Mouse (Mus musculus): ENCODE results near the gene Macc1. TPM values are rescaled to one million over a fixed set of nuclear protein-coding genes. Genes with fewer than 3 reads are reported as not detected.
"Not testable (repeated sequence)": the region's sequence is repeated elsewhere in the genome, so short reads cannot be mapped to it uniquely, and the experiment has no call there.

Macc1 gene
- polyA plus RNA-seq, 1 experiment from 2014 or later: 0.43 TPM

GRCm38 (mm10) chr12:119333376-119333775 is 19.3 kb downstream of the Macc1 start:
- H3K9me3 ChIP-seq (ENCODE audit: control insufficient read depth): no peaks in the 10 kb centered on the region
- no peak for ATAC-seq
- no peaks in the 10 kb centered on the region for H3K36me3 ChIP-seq (ENCODE audit: control insufficient read depth, insufficient read depth)
- TF ChIP-seq CTCF (IDR thresholded peaks at IDR 0.05; ENCODE audit: low read depth): no peak
- H3K9ac ChIP-seq (ENCODE audit: low read depth, low read length): no peak overlapping the region
- no peak overlapping the region for H3K4me2 ChIP-seq (replicated peaks; ENCODE audit: low read depth)
- no peak overlapping the region for H3K27ac ChIP-seq (ENCODE audit: low read depth, low read length)
- no peaks in the 10 kb centered on the region for H3K4me1 ChIP-seq (replicated peaks; ENCODE audit: control insufficient read depth, insufficient read depth, low read length)
- no peak overlapping the region for H3K4me3 ChIP-seq (ENCODE audit: low read depth, low read length)
- H3K27me3 ChIP-seq (replicated peaks; ENCODE audit: control insufficient read depth, insufficient read depth, low read length): no peaks in the 10 kb centered on the region

GRCm38 (mm10) chr12:119352579-119352978 is 38.5 kb downstream of the Macc1 start:
- not testable (repeated sequence) for H3K4me1 ChIP-seq (replicated peaks; ENCODE audit: control insufficient read depth, insufficient read depth, low read length); H3K9ac ChIP-seq (ENCODE audit: low read depth, low read length); H3K27me3 ChIP-seq (replicated peaks; ENCODE audit: control insufficient read depth, insufficient read depth, low read length); H3K27ac ChIP-seq (ENCODE audit: low read depth, low read length); H3K36me3 ChIP-seq (ENCODE audit: control insufficient read depth, insufficient read depth); H3K4me3 ChIP-seq (ENCODE audit: low read depth, low read length); ATAC-seq; H3K9me3 ChIP-seq (ENCODE audit: control insufficient read depth); H3K4me2 ChIP-seq (replicated peaks; ENCODE audit: low read depth)
- 32% methylated on average over 16 of the region's 16 CpGs for WGBS

GRCm38 (mm10) chr12:119357418-119358241 is 43.6 kb downstream of the Macc1 start:
- TF ChIP-seq CTCF (IDR thresholded peaks at IDR 0.05; ENCODE audit: low read depth): no peak
- H3K36me3 ChIP-seq (ENCODE audit: control insufficient read depth, insufficient read depth): no peaks in the 10 kb centered on the region
- H3K4me3 ChIP-seq (ENCODE audit: low read depth, low read length): no peak overlapping the region
- no peak overlapping the region for H3K4me2 ChIP-seq (replicated peaks; ENCODE audit: low read depth)
- no peaks in the 10 kb centered on the region for H3K9me3 ChIP-seq (ENCODE audit: control insufficient read depth)
- ATAC-seq: no peak
- H3K27ac ChIP-seq (ENCODE audit: low read depth, low read length): no peak overlapping the region
- 70% methylated on average over 7 of the region's 7 CpGs for WGBS
- no peaks in the 10 kb centered on the region for H3K27me3 ChIP-seq (replicated peaks; ENCODE audit: control insufficient read depth, insufficient read depth, low read length)
- H3K9ac ChIP-seq (ENCODE audit: low read depth, low read length): no peak overlapping the region
- no peaks in the 10 kb centered on the region for H3K4me1 ChIP-seq (replicated peaks; ENCODE audit: control insufficient read depth, insufficient read depth, low read length)

GRCm38 (mm10) chr12:119358242-119358515 is 44.1 kb downstream of the Macc1 start:
- Histone ChIP-seq H3K9ac (ENCODE audit: low read depth, low read length) (no peak overlapping the region), H3K27ac (ENCODE audit: low read depth, low read length) (no peak overlapping the region), H3K4me1 (replicated peaks; ENCODE audit: control insufficient read depth, insufficient read depth, low read length) (no peaks in the 10 kb centered on the region), H3K4me3 (ENCODE audit: low read depth, low read length) (no peak overlapping the region), H3K36me3 (ENCODE audit: control insufficient read depth, insufficient read depth) (no peaks in the 10 kb centered on the region), H3K4me2 (replicated peaks; ENCODE audit: low read depth) (no peak overlapping the region), H3K27me3 (replicated peaks; ENCODE audit: control insufficient read depth, insufficient read depth, low read length) (no peaks in the 10 kb centered on the region), H3K9me3 (ENCODE audit: control insufficient read depth) (no peaks in the 10 kb centered on the region)
- 63% methylated on average over 1 of the region's 1 CpGs for WGBS
- TF ChIP-seq CTCF (IDR thresholded peaks at IDR 0.05; ENCODE audit: low read depth): no peak
- ATAC-seq: no peak

DNA sequence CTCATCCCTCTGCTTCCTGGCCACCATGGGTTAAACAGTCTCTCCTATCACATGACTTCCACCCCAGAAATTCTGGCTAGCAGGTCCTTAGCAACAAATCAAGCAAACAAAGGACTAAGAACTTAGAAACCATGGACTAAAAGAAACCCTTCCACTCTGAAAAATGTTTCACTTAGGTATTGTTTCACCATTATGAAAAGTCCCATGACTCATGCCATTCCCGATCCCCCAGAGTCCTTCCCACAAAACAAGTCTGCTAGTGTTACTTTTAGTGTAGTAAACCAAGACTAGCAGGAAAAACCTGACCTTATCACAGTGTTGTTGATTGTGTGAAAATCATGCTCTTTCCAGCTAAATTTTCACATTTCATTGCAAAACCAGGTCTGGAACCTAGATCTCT is 51.0 kb downstream of the Macc1 start:
- WGBS: 72% methylated on average over 1 of the region's 1 CpGs
- Histone ChIP-seq H3K4me3 (ENCODE audit: low read depth, low read length) (no peak overlapping the region), H3K9me3 (ENCODE audit: control insufficient read depth) (no peaks in the 10 kb centered on the region), H3K27me3 (replicated peaks; ENCODE audit: control insufficient read depth, insufficient read depth, low read length) (no peaks in the 10 kb centered on the region), H3K9ac (ENCODE audit: low read depth, low read length) (no peak overlapping the region), H3K36me3 (ENCODE audit: control insufficient read depth, insufficient read depth) (no peaks in the 10 kb centered on the region), H3K4me1 (replicated peaks; ENCODE audit: control insufficient read depth, insufficient read depth, low read length) (no peaks in the 10 kb centered on the region), H3K4me2 (replicated peaks; ENCODE audit: low read depth) (no peak overlapping the region), H3K27ac (ENCODE audit: low read depth, low read length) (no peak overlapping the region)
- TF ChIP-seq CTCF (IDR thresholded peaks at IDR 0.05; ENCODE audit: low read depth): no peak
- ATAC-seq: no peak

GRCm38 (mm10) chr12:119369832-119370231 is 55.8 kb downstream of the Macc1 start:
- no peaks in the 10 kb centered on the region for H3K4me1 ChIP-seq (replicated peaks; ENCODE audit: control insufficient read depth, insufficient read depth, low read length)
- no peaks in the 10 kb centered on the region for H3K27me3 ChIP-seq (replicated peaks; ENCODE audit: control insufficient read depth, insufficient read depth, low read length)
- H3K4me3 ChIP-seq (ENCODE audit: low read depth, low read length): no peak overlapping the region
- no peak overlapping the region for H3K4me2 ChIP-seq (replicated peaks; ENCODE audit: low read depth)
- H3K9ac ChIP-seq (ENCODE audit: low read depth, low read length): no peak overlapping the region
- ATAC-seq: no peak
- no peak overlapping the region for H3K27ac ChIP-seq (ENCODE audit: low read depth, low read length)
- H3K9me3 ChIP-seq (ENCODE audit: control insufficient read depth): no peaks in the 10 kb centered on the region
- no peaks in the 10 kb centered on the region for H3K36me3 ChIP-seq (ENCODE audit: control insufficient read depth, insufficient read depth)
- no peak for TF ChIP-seq CTCF (IDR thresholded peaks at IDR 0.05; ENCODE audit: low read depth)
- WGBS: 79% methylated on average over 4 of the region's 4 CpGs

GRCm38 (mm10) chr12:119372359-119372758 is 58.3 kb downstream of the Macc1 start:
- Histone ChIP-seq H3K4me3 (ENCODE audit: low read depth, low read length) (no peak overlapping the region), H3K9ac (ENCODE audit: low read depth, low read length) (no peak overlapping the region), H3K4me1 (replicated peaks; ENCODE audit: control insufficient read depth, insufficient read depth, low read length) (no peaks in the 10 kb centered on the region), H3K36me3 (ENCODE audit: control insufficient read depth, insufficient read depth) (no peaks in the 10 kb centered on the region), H3K9me3 (ENCODE audit: control insufficient read depth) (no peaks in the 10 kb centered on the region), H3K27me3 (replicated peaks; ENCODE audit: control insufficient read depth, insufficient read depth, low read length) (no peaks in the 10 kb centered on the region), H3K27ac (ENCODE audit: low read depth, low read length) (no peak overlapping the region), H3K4me2 (replicated peaks; ENCODE audit: low read depth) (no peak overlapping the region)
- ATAC-seq: no peak
- WGBS: 62% methylated on average over 4 of the region's 4 CpGs
- TF ChIP-seq CTCF (IDR thresholded peaks at IDR 0.05; ENCODE audit: low read depth): no peak

Measured in intestine, postnatal 0 days (tissue).